Mouse (Mus musculus) layer of hippocampus, adult 2 months (tissue): ENCODE data around the gene Elmo3. TPM values are rescaled to one million over a fixed set of nuclear protein-coding genes. Genes with fewer than 3 reads are reported as not detected.

Experiments used
- DNase-seq, 2 experiments: peaks; one replicate each; pipeline ENCODE4 v3.0.0; 2022; ENCODE audit warnings: low spot score in 2 of 2
- H3K27ac ChIP-seq: fragments of 200-600 bp; 2 replicates; pipeline ENCODE4 v1.8.1; 2022
- H3K4me3 ChIP-seq: fragments of 200-600 bp; 2 replicates; pipeline ENCODE4 v1.8.1; 2022; ENCODE audit warnings: mild to moderate bottlenecking
- CTCF ChIP-seq: fragments of 200-600 bp; conservative IDR thresholded peaks from 2 replicates; pipeline ENCODE4 v1.8.1; 2022; ENCODE audit warnings: antibody characterized with exemption, mild to moderate bottlenecking, moderate library complexity
- total RNA-seq, 2 experiments: library from RNA; stranded (reverse); gene quantifications; 2 replicates each; pipeline ENCODE4 v1.2.3; 2021

Elmo3 gene
- total RNA-seq, 2 experiments from 2014 or later: 0.84 to 1.2 TPM

GRCm38 (mm10) chr8:105266775-105267174 is 38.6 kb upstream of the Elmo3 start:
- TF ChIP-seq CTCF: no peak
- Histone ChIP-seq H3K27ac (no peak overlapping the region), H3K4me3 (no peak overlapping the region)
- no peak for DNase-seq

GRCm38 (mm10) chr8:105268342-105269074 is 36.9 kb upstream of the Elmo3 start:
- peak; percentile 75 to 84 for DNase-seq
- no peak for TF ChIP-seq CTCF
- H3K27ac ChIP-seq: peak overlapping the region; percentile 80

GRCm38 (mm10) chr8:105269075-105269458 is 36.3 kb upstream of the Elmo3 start:
- no peak for DNase-seq
- H3K4me3 ChIP-seq: peak overlapping the region; percentile 60
- no peak for TF ChIP-seq CTCF
- peak overlapping the region; percentile 80 for H3K27ac ChIP-seq

More at GRCm38 (mm10) chr8:105268342-105269074, 36.9 kb upstream of the Elmo3 start:
- H3K4me3 ChIP-seq: peak overlapping the region; percentile 60

- TF ChIP-seq CTCF: no peak
- H3K27ac ChIP-seq: peak within 1 kb of the TSS; percentile 80
- DNase-seq: peak in 1 of 2 experiments; percentile 41
- H3K4me3 ChIP-seq: peak within 1 kb of the TSS; percentile 60
Measured at GRCm38 (mm10) chr8:105269461-105269947, 35.9 kb upstream of the Elmo3 start, which contains the start of gene Hsf4. TSS of gene Hsf4 (plus strand) at chr8:105269801.

- H3K4me3 ChIP-seq: peak overlapping the region; percentile 60
- H3K27ac ChIP-seq: peak overlapping the region; percentile 80
- no peak for TF ChIP-seq CTCF
- no peak for DNase-seq
Measured at GRCm38 (mm10) chr8:105270101-105270915, 35.1 kb upstream of the Elmo3 start.

GRCm38 (mm10) chr8:105270916-105271186 is 34.5 kb upstream of the Elmo3 start:
- H3K27ac ChIP-seq: no peak overlapping the region
- no peak overlapping the region for H3K4me3 ChIP-seq
- TF ChIP-seq CTCF: no peak
- DNase-seq: no peak

GRCm38 (mm10) chr8:105275387-105275786 is 30.0 kb upstream of the Elmo3 start:
- DNase-seq: no peak
- H3K4me3 ChIP-seq: peak overlapping the region; percentile 54; the same call in 1 of the 2 replicates
- TF ChIP-seq CTCF: peak; percentile 36

GRCm38 (mm10) chr8:105275840-105276239 is 29.6 kb upstream of the Elmo3 start, which contains the start of gene Nol3:
TSS of gene Nol3 (plus strand) at chr8:105276140.
- Histone ChIP-seq H3K27ac (peak within 1 kb of the TSS; percentile 70), H3K4me3 (peak within 1 kb of the TSS; percentile 54)
- no peak for TF ChIP-seq CTCF
- no peak for DNase-seq

More at GRCm38 (mm10) chr8:105275387-105275786, 30.0 kb upstream of the Elmo3 start:
- H3K27ac ChIP-seq: no peak overlapping the region

- no peak for TF ChIP-seq CTCF
- H3K4me3 ChIP-seq: peak overlapping the region; percentile 54
- H3K27ac ChIP-seq: peak overlapping the region; percentile 70
- peak in 1 of 2 experiments; percentile 48 for DNase-seq
Measured at GRCm38 (mm10) chr8:105276292-105277120, 28.9 kb upstream of the Elmo3 start.

- H3K27ac ChIP-seq: peak overlapping the region; percentile 70
- peak overlapping the region; percentile 51 for H3K4me3 ChIP-seq
- TF ChIP-seq CTCF: peak; percentile 55
- peak; percentile 89 to 90 for DNase-seq
Measured at GRCm38 (mm10) chr8:105278911-105279334, 26.5 kb upstream of the Elmo3 start.

- H3K4me3 ChIP-seq: no peak overlapping the region
- no peak for TF ChIP-seq CTCF
- no peak for DNase-seq
- no peak overlapping the region for H3K27ac ChIP-seq
Measured at GRCm38 (mm10) chr8:105280567-105280966, 24.8 kb upstream of the Elmo3 start.

- Histone ChIP-seq H3K27ac (no peak overlapping the region), H3K4me3 (no peak overlapping the region)
- DNase-seq: no peak
- no peak for TF ChIP-seq CTCF
Measured at GRCm38 (mm10) chr8:105281821-105282220, 23.6 kb upstream of the Elmo3 start.
